Mouse (Mus musculus) monocyte, adult 2 months (primary cell): Measurements from ENCODE around the gene St5.

Source experiments
- DNase-seq, 2 experiments: peaks; one replicate each; pipeline ENCODE4 v3.0.0; 2022; ENCODE audit warnings: low spot score in 2 of 2, low read depth in 1 of 2

The St5 gene

DNA sequence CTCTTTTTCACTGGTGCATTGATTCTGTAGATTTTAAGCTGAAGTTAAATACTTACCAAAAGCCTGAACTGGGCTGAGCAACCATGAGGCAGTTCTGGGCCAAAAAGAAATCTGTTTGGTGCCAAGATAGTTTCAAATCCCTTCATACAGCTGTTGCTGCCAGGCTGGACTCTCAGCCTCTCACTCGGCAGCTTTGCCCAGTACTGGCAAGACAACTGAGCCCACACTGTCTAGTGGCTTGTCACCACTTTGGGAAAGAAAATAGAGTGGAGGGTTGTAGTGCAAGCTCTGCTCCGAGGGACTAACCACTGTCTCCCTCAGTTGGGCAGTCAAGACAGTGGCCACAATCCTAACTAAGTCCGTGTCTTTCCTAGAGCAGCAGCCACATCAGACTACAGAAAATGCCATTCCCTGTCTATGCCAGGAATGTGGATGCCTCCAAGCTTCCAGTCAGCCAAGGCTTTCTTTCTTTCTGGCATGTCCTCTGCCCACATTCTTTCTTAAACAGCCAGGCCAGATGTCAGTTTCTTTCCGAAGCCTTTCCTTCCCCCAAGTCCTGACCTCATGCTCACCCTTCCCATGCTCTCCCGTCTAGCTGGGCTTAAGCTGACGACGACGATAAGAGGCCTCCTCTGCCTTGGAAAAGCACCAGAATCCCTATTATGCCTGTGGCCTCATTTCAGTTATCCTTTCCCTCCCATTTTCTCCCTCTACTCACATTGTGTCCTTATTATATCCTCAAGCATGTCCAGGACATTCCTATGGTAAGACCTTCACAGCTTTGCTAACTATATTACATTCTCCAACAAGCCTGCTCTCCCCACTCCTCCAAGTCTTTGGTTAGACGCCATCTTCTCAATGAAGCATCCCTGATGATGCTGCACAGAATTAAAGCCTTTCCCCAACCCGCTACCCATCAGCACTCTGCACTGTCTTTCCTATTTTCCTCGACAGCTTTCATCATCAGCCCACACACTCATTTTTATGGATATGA is 126.8 kb downstream of the St5 start:
- no peak for DNase-seq

DNA sequence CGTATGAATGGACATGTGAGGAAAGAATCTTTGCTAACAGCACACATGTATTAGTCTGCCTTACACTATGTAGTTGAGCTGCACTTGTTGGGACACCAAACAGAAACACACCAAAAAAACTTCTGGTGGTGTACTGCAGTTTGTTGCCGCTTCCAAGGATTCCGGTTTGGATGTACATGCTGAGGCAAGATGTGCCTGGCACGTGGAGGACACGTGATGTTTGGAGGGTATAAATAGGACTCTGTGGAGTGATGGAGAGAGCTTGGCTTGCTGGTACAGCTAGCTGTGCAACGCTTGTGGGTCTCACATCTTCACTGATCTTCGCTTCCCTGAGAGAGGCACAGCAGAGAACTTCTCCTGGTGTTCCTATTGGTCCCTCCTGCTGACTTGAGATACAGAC is 129.2 kb downstream of the St5 start:
- DNase-seq: no peak

GRCm38 (mm10) chr7:109568391-109568892 is 135.0 kb downstream of the St5 start:
- DNase-seq: no peak

- no peak for DNase-seq
Observed at GRCm38 (mm10) chr7:109566841-109567768, 136.3 kb downstream of the St5 start.

- no peak for DNase-seq
Observed at GRCm38 (mm10) chr7:109566327-109566726, 137.1 kb downstream of the St5 start.

GRCm38 (mm10) chr7:109563775-109564362 is 139.5 kb downstream of the St5 start:
- DNase-seq: no peak

- DNase-seq: no peak
Observed at GRCm38 (mm10) chr7:109562676-109563075, 140.7 kb downstream of the St5 start.

GRCm38 (mm10) chr7:109562154-109562599 is 141.2 kb downstream of the St5 start:
- DNase-seq: no peak

- no peak for DNase-seq
Observed at GRCm38 (mm10) chr7:109561466-109562153, 141.8 kb downstream of the St5 start.

GRCm38 (mm10) chr7:109559536-109559935 is 143.9 kb downstream of the St5 start:
- DNase-seq: no peak

DNA sequence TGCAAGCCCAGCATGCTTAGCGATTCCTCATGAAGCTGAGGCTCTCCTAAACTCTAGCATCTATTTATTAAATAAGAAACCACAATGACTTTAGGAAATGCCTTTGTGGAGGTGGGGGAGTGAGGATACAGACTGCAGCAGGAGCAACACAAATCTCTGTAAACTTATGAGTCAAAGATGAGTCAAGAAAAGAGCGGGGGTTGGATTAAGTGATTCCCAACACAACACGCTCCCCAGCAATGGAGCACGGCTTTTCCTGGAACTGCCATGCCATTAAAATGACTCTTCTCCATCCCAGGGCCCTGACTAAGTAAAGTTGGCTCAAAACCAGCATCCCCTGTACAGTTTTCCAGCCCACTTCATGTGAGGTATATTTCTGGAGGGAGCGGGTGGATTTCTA is 156.7 kb downstream of the St5 start:
- DNase-seq: no peak

DNA sequence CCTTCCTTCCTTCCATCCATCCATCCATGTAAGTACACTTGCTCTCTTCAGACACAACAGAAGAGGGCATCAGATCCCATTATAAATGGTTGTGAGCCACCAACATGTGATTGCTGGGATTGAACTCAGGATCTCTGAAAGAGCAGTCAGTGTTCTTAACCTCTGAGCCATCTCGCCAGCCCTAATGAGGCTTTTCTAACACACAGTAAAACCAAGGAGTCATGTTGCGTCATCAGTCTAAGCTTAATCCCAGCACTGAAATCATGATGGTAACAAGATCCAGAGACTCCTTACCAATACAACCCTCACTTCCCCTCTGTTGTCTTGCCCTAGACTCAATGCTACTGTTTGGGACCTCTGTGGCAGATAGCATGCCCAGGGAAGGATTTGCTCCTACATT is 157.2 kb downstream of the St5 start:
- no peak for DNase-seq

- DNase-seq: no peak
Observed at GRCm38 (mm10) chr7:109545255-109545993, 158.0 kb downstream of the St5 start.

DNA sequence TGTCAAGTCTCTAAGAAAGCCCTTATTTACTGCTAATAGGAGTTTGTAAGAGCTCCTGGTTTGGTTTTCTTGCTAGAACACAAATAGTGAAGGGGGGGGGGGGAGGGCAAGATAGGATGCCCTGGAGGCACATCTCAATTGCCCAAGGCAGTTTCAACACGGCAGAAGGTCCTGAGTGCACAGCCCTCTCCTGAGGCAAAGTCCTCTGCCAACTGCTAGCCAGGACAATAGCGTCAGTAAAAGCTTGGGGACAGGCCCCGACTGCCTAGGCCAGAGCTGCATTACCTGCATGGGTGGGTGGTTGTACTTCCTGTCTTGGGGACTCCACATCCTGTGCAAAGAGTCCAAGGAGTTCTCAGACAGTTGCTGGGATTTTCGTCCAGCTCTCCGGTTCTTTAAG is 158.6 kb downstream of the St5 start:
- no peak for DNase-seq

GRCm38 (mm10) chr7:109542364-109542628 is 161.1 kb downstream of the St5 start:
- no peak for DNase-seq

- no peak for DNase-seq
Observed at GRCm38 (mm10) chr7:109541609-109542363, 161.6 kb downstream of the St5 start.

GRCm38 (mm10) chr7:109540902-109541301 is 162.5 kb downstream of the St5 start:
- no peak for DNase-seq

DNA sequence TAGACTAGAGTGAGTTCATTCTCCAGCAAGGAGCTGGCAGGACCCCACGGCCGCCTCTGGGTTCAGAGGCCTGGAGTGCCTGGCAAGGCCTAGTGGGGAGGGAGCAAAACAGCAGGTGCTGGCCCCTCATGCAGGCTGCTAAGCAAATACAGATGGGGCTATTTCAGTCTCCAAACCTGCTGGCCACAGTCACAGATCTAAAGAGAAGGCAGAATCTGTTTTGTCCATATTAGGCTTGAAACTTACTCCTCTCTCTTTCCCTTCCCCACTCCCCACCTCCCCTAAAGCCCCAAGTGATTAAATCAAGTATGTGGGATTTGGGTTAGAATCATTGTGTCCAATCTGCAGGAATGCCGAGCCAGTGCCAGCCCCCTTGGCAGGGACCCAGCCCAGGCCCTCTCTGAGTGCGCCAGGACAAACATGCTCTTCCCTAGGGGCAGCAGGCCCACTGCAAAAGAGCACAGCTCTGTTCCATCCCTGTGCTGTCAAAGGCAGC is 166.9 kb downstream of the St5 start:
- no peak for DNase-seq

- no peak for DNase-seq
Observed at GRCm38 (mm10) chr7:109534921-109535320, 168.5 kb downstream of the St5 start.
